Mouse (Mus musculus) CD4-positive, CD25-positive, alpha-beta regulatory T cell (primary cell): ENCODE results near the gene Swi5. TPM values are rescaled to one million over a fixed set of nuclear protein-coding genes. Genes with fewer than 3 reads are reported as not detected.

Experiments used
- polyA plus RNA-seq: library from polyadenylated mRNA; unstranded; fragments of 100-300 nt; shearing (Covaris generic); gene quantifications from one replicate; pipeline ENCODE4 v1.2.1, GENCODE M21; 2017

The Swi5 gene
- 256 TPM for polyA plus RNA-seq

DNA sequence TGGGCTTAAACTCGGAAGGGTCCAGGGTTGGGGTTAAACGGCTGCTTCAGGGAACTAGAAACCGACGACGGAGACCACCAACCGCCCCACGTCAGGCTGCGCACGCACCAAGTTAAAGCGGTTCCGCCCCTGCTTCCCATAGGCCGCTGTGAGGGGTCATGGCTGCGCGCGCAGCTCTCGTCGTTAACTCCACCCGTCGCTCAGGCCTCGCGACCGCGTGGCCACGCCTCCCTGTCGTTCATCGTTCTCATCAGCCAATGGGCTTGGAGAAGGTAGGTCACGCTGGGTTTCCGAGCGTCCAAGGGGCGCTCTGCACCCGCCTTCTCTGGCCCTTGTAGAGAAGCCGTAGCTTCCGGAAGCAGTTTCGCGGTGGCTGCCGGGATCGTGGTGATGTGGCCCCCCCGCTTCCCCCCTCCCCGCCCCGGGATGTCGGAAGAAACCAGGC lies at the start of gene Swi5:
Swi5 (minus strand) TSS at position 153 of the 445 bp plus-strand sequence.

DNA sequence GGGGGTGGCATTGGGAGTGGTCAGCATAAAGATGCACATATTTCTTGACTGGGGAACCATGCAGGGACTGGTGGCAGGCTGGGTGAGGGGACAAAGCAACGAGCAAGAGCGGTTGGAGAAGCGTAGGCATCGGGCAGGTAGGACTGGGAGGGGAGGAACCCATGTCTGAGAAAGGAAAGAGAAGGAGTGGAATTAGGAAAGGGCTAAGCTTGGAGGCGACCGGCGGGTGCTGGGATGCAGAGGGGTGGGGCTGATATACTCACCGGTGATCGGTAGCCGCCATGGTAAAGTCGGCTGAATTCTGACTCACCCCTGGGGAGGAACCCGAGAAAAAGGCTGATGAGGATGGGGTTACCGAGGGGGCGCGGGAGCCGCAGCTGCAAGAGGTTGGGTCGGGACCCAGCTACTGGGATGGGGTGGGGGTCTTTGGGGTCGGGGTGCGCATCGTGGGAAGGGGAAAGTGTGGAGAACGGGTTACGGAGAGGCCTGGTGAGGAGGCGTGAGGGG lies 488 bp downstream of the Swi5 start, which contains the start of gene Golga2:
Golga2 (plus strand) TSS at position 51 of the 507 bp plus-strand sequence.

DNA sequence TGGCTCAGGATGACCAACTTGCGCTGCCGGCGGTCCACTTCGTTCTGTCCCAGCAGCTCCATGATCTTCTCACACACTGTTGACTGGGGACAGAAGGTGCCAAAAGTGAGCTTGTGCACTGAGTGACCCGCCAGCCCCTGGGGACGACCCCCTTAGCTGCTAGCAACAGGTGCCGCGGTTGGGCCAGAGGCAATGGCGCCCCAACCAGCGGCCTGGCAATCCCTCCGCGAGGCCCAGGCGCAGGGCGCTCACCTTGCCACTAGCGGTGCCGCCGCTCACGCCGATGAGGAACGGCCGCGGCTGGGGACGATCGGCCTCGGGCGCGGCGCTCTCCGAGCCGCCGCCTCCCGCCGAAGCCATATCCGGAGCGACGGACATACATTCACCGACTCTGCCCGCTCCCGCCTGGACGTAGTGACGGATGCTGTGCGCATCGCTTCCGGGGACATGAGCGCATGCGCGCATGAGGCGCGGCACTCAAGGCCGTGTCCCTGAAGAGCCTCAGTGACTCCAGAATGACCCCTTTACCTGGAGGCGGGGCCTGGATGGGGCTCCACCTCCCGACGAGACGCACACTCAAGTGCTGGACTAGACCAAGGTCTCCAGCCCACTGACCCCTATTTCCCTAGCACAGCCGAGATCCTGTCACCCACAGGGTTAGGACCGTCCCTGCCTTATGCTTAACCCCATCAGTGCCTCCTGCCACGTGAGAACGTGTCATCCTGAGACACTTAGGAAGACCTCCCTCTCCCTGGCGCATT lies 28.0 kb downstream of the Swi5 start, which contains the start of gene Uck1:
Uck1 (minus strand) TSS at position 503 of the 761 bp plus-strand sequence.

DNA sequence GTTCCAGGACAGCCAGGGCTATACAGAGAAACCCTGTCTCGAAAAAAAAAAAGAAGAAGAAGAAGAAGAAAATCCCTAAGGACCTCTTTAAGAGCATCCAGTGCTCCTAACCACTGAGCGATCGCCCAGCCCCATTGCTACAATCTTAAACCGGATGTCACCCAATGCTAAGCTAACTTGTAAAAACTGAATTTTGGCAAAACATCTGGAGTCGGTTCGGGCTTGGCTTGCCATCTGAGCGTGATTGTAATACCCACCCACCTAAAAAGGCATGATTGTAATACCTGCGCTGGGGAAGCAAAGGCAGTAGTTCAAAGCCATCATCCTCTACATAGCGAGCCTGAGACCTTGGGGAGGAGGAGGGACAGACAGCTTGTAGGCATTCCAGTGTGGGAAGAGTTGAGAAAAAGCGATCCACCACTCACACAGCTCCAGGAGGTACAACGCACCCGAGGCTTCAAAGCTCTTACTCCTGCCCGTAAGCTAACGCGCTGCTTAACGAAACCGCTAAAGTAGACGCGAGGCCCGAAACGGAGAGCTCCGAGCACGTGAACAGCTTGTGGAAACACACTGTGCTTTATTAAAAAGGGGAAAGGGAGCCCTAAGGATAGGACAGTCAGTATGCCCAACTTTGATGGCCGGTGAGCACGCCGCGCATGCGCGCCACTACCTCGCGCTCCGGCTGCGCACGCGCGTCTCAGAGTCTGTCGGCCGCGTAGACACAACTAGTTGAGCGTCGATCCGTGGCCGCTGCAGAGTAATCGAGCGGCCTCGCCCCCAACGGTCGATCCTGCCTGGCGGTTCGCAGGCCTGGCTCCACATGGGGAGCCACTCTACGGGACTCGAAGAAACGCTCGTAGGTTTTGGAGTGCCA lies 51.8 kb downstream of the Swi5 start, which contains the start of gene Pomt1:
Pomt1 (plus strand) TSS at position 705 of the 874 bp plus-strand sequence.

Other genes starting within 250 kb of the Swi5 start
- gene Fam78a, start 203.2 kb downstream of the Swi5 start, polyA plus RNA-seq = 39.8 TPM
- gene Plpp7, start 192.5 kb downstream of the Swi5 start, polyA plus RNA-seq = not detected
- gene Prrc2b, start 137.0 kb downstream of the Swi5 start, polyA plus RNA-seq = 47.4 TPM
- gene Pomt1, start 51.5 kb downstream of the Swi5 start, polyA plus RNA-seq = 8.4 TPM
- gene Uck1, start 27.9 kb downstream of the Swi5 start, polyA plus RNA-seq = 106 TPM
- 36.6 TPM for gene Golga2, start 691 bp downstream of the Swi5 start, polyA plus RNA-seq
- gene Ciz1, start 64.3 kb upstream of the Swi5 start, polyA plus RNA-seq = 125 TPM
- gene Dnm1, start 65.3 kb upstream of the Swi5 start, polyA plus RNA-seq = not detected
- gene 1110008P14Rik, start 93.9 kb upstream of the Swi5 start, polyA plus RNA-seq = 70.6 TPM
- not detected for gene Lcn2, start 100.2 kb upstream of the Swi5 start, polyA plus RNA-seq
- 23.8 TPM for gene Ptges2, start 107.8 kb upstream of the Swi5 start, polyA plus RNA-seq
- gene Naif1, start 162.4 kb upstream of the Swi5 start, polyA plus RNA-seq = 8.7 TPM
- gene Slc25a25, start 163.4 kb upstream of the Swi5 start, polyA plus RNA-seq = 26.7 TPM
- gene Fam102a, start 247.3 kb upstream of the Swi5 start, polyA plus RNA-seq = 139 TPM